9 mouse cellular contexts compared by ENCODE assay signal in the genomic region with DNA sequence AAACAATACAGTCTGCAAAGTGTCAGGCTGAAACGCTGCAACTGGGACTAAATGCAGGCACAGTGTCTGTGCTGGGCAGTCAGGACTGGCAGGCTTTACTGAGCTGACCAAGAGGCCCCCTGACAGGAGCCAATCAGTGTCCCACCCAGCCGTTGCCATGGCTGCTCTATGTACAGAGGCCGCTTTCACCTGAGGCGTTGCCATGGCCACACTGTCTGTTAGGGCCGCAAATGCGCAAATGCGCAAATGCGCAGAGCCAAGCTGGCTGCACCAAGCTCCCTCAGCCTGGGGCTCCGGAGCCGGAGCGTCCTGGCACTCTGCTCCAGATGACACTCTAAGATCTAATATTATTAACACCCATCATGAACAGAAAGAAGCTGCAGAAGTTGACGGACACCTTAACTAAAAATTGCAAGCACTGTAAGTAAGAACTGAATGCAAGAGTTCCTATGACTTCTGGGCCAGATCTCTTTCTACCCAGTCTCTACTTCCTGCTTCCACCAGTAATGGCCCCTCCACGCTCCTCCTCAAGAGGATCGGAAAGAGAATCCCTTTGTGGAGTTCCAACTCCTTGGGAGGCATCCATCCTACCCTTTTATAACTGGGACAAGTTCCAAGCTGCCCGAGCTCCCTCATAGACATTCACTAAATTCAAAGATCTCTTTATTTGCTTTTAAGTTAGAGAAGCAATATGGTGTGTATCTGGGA. TPM values are rescaled to one million over a fixed set of nuclear protein-coding genes. Genes with fewer than 3 reads are reported as not detected.
DNase-seq lines count a peak whose midpoint lies in the region; ATAC-seq lines count a peak whose summit lies in the region.
"Had no signal": no experiment of that assay in that cellular context is flagged by ENCODE, and none has a peak within 500 bp of the region (broad histone marks: within the 10 kb centered on the region; RNA-seq: fewer than 3 reads in every experiment).

Efcab1 (plus strand) TSS at position 214 of the 708 bp plus-strand sequence.

- ATAC-seq in activated CD4-positive, CD25-positive, alpha-beta regulatory T cell, adult 4 months: no peak

- H3K4me1 ChIP-seq in heart, embryonic 10.5 days: peaks cover 10% of the 10 kb centered on the region; the same call in 1 of the 2 replicates

- H3K36me3 ChIP-seq in heart, embryonic 10.5 days: no peaks in the 10 kb centered on the region

- peak; percentile 94 for DNase-seq in heart, embryonic 10.5 days (ENCODE audit: low spot score)
- no peak for DNase-seq in heart, adult 18-20 months
- DNase-seq in brain, adult 2 months (ENCODE audit: low read depth, low spot score): peak; percentile 88
- peak; percentile 35 to 50 for DNase-seq in frontal cortex, postnatal 36 days (ENCODE audit: low spot score in 2 of 2)
- peak; percentile 47 to 74 for DNase-seq in left cerebral cortex, postnatal 14 days (ENCODE audit: low spot score in 2 of 2)
- peak; percentile 65 for DNase-seq in neural tube, embryonic 10.5 days (ENCODE audit: extremely low spot score, low spot score)
- DNase-seq in cerebellum, adult 9-11 months: no peak

- H3K27me3 ChIP-seq in heart, embryonic 10.5 days (ENCODE audit: insufficient read depth, poor library complexity, severe bottlenecking): no peaks in the 10 kb centered on the region

- 0 out of 2 replicates have a peak within 1 kb of the TSS, but pooled peaks have one; percentile 18 for H3K27ac ChIP-seq in heart, embryonic 10.5 days

- 21% methylated on average over 15 of the region's 15 CpGs for WGBS in heart, embryonic 10.5 days

- intact Hi-C loops in left cerebral cortex, postnatal 14 days (cut with DNase I): no loop called here

- peak within 1 kb of the TSS; percentile 48 for H3K4me3 ChIP-seq in heart, embryonic 10.5 days

- H3K9me3 ChIP-seq in heart, embryonic 10.5 days: no peaks in the 10 kb centered on the region

RNA-seq across cellular contexts. Expression of gene Efcab1, which starts in this region (rescaled TPM):
- 4.0 and 5.2 TPM in 2 replicates for polyA plus RNA-seq in heart, embryonic 10.5 days (2016; fragmentation: Nextera tagmentation; extraction: Ambion mirVana)
- total RNA-seq in heart, adult 18-20 months (2021): not detected
- total RNA-seq in left cerebral cortex, postnatal 14 days (2021): 1 to 10 TPM; 5.6 to 5.9 TPM
- not detected for polyA plus RNA-seq in activated CD4-positive, CD25-positive, alpha-beta regulatory T cell, adult 4 months (2017; shearing (Covaris generic))
- polyA plus RNA-seq: C2C12 had no signal

Comparison
In these comparisons a context has a peak if more than half of its experiments do, and no peak if none do; other contexts are left out.
1. RNA of gene Efcab1 (total RNA-seq): 5.6 to 5.9 TPM in left cerebral cortex, postnatal 14 days; not detected in heart, adult 18-20 months; every median in the first group is over 4 times any median in the second.
2. DNase-seq: peak in heart, embryonic 10.5 days (single experiment), brain, adult 2 months (single experiment), frontal cortex, postnatal 36 days (2 of 2), left cerebral cortex, postnatal 14 days (2 of 2) and neural tube, embryonic 10.5 days (single experiment); none in heart, adult 18-20 months (0 of 2) and cerebellum, adult 9-11 months (single experiment).